Mouse (Mus musculus) CH12.LX (cell line): ENCODE measurements around the gene Cfap61. TPM values are rescaled to one million over a fixed set of nuclear protein-coding genes. Genes with fewer than 3 reads are reported as not detected.

ENCODE experiments used
- DNase-seq: peaks from one replicate; pipeline ENCODE4 v3.0.0-alpha.2; 2013; ENCODE audit errors: extremely low read depth
- H3K27ac ChIP-seq: 2 replicates; pipeline ENCODE4 v1.5.1; 2012; ENCODE audit warnings: low read depth, mild to moderate bottlenecking, control low read depth, moderate library complexity; ENCODE audit not compliant: insufficient read depth
- H3K27me3 ChIP-seq: replicated peaks from 2 replicates; pipeline ENCODE3; 2012; ENCODE audit warnings: inconsistent platforms
- H3K36me3 ChIP-seq, 2 experiments: replicated peaks in 1 of 2; 2 replicates each; pipeline versions ENCODE3 to v1.6.1; 2012; ENCODE audit warnings: inconsistent platforms in 1 of 2, low read length in 1 of 2, mild to moderate bottlenecking in 1 of 2, mixed read lengths in 1 of 2, moderate library complexity in 1 of 2; ENCODE audit not compliant: control insufficient read depth in 1 of 2, insufficient read depth in 1 of 2
- H3K4me1 ChIP-seq, 2 experiments: 2 replicates each; pipeline ENCODE4 v1.6.1; 2012; ENCODE audit warnings: inconsistent platforms in 1 of 2, moderate library complexity in 1 of 2; ENCODE audit not compliant: insufficient read depth in 2 of 2, control insufficient read depth in 1 of 2
- H3K4me2 ChIP-seq: 2 replicates; pipeline ENCODE4 v1.6.1; 2012; ENCODE audit warnings: low read depth, mild to moderate bottlenecking, control low read depth; ENCODE audit not compliant: poor library complexity, insufficient read depth, severe bottlenecking
- H3K4me3 ChIP-seq, 3 experiments: fragments of 150-350 bp in 1 of 3; sonication (generic) in 1 of 3; replicated peaks in 1 of 3; 2 replicates each; pipeline versions ENCODE3 to v1.5.1; 2011 to 2012; ENCODE audit warnings: low read depth in 2 of 3, low read length in 2 of 3, mild to moderate bottlenecking in 2 of 3, moderate library complexity in 2 of 3, control low read depth in 1 of 3, improper control_type of control experiment in 1 of 3, inconsistent platforms in 1 of 3, mixed read lengths in 1 of 3; ENCODE audit not compliant: poor library complexity in 1 of 3
- H3K79me2 ChIP-seq: replicated peaks from 2 replicates; pipeline ENCODE4 v1.6.1; 2012; ENCODE audit warnings: mild to moderate bottlenecking, moderate library complexity; ENCODE audit not compliant: control insufficient read depth, poor library complexity, insufficient read depth, severe bottlenecking; ENCODE audit errors: extremely low read depth
- H3K9ac ChIP-seq: 2 replicates; pipeline ENCODE4 v1.6.1; 2012; ENCODE audit warnings: low read depth, mild to moderate bottlenecking, control low read depth, moderate library complexity; ENCODE audit not compliant: insufficient read depth
- H3K9me3 ChIP-seq: replicated peaks from 2 replicates; pipeline ENCODE3; 2012; ENCODE audit warnings: low read length, inconsistent platforms, mixed read lengths
- ELF1 ChIP-seq: IDR thresholded peaks from 2 replicates; pipeline ENCODE4 v1.6.1; 2014; ENCODE audit warnings: low read depth, mild to moderate bottlenecking, inconsistent platforms, low read length, improper control_type of control experiment
- EP300 ChIP-seq: IDR thresholded peaks from 2 replicates; pipeline ENCODE4 v1.6.1; 2011; ENCODE audit warnings: low read length, improper control_type of control experiment
- ETS1 ChIP-seq: conservative IDR thresholded peaks from 2 replicates; pipeline ENCODE4 v1.6.1; 2012; ENCODE audit warnings: low read depth, mild to moderate bottlenecking, inconsistent platforms, low read length, improper control_type of control experiment, moderate library complexity
- IRF4 ChIP-seq: IDR thresholded peaks from 2 replicates; pipeline ENCODE4 v1.6.1; 2014; ENCODE audit warnings: low read depth, mild to moderate bottlenecking, inconsistent platforms, low read length, improper control_type of control experiment
- JUN ChIP-seq: IDR thresholded peaks from 2 replicates; pipeline ENCODE4 v1.6.1; 2011; ENCODE audit warnings: low read depth, mild to moderate bottlenecking, low read length, improper control_type of control experiment, moderate library complexity; ENCODE audit not compliant: insufficient read depth
- JUND ChIP-seq: conservative IDR thresholded peaks from 2 replicates; pipeline ENCODE4 v1.6.1; 2011; ENCODE audit warnings: low read depth, low read length, improper control_type of control experiment
- MAFK ChIP-seq: IDR thresholded peaks from 2 replicates; pipeline ENCODE4 v1.6.1; 2011; ENCODE audit warnings: low read length, improper control_type of control experiment; ENCODE audit not compliant: insufficient replicate concordance
- MAX ChIP-seq: IDR thresholded peaks from 2 replicates; pipeline ENCODE4 v1.6.1; 2011; ENCODE audit warnings: low read length, improper control_type of control experiment
- MAZ ChIP-seq: IDR thresholded peaks from 2 replicates; pipeline ENCODE4 v1.6.1; 2012; ENCODE audit warnings: low read depth, mild to moderate bottlenecking, inconsistent platforms, low read length, improper control_type of control experiment, moderate library complexity
- MEF2A ChIP-seq: IDR thresholded peaks from 2 replicates; pipeline ENCODE4 v1.6.1; 2014; ENCODE audit warnings: low read depth, mild to moderate bottlenecking, inconsistent platforms, low read length, improper control_type of control experiment, borderline replicate concordance
- MXI1 ChIP-seq: IDR thresholded peaks from 2 replicates; pipeline ENCODE4 v1.6.1; 2011; ENCODE audit warnings: mild to moderate bottlenecking, low read depth, low read length, improper control_type of control experiment
- MYC ChIP-seq: IDR thresholded peaks from 2 replicates; pipeline ENCODE4 v1.6.1; 2011; ENCODE audit warnings: low read depth, mild to moderate bottlenecking, improper control_type of control experiment, low read length
- NELFE ChIP-seq: IDR thresholded peaks from 2 replicates; pipeline ENCODE4 v1.6.1; 2011; ENCODE audit warnings: low read depth, low read length, improper control_type of control experiment
- NRF1 ChIP-seq: IDR thresholded peaks from 2 replicates; pipeline ENCODE4 v1.6.1; 2014; ENCODE audit warnings: low read depth, mild to moderate bottlenecking, inconsistent platforms, low read length, improper control_type of control experiment, moderate library complexity
- SIN3A ChIP-seq: IDR thresholded peaks from 2 replicates; pipeline ENCODE4 v1.6.1; 2012; ENCODE audit warnings: low read length, improper control_type of control experiment, inconsistent platforms
- UBTF ChIP-seq: IDR thresholded peaks from 2 replicates; pipeline ENCODE4 v1.6.1; 2012; ENCODE audit warnings: low read depth, mild to moderate bottlenecking, inconsistent platforms, low read length, improper control_type of control experiment, moderate library complexity
- USF2 ChIP-seq: conservative IDR thresholded peaks from 2 replicates; pipeline ENCODE4 v1.6.1; 2011; ENCODE audit warnings: low read depth, low read length, improper control_type of control experiment
- ZC3H11A ChIP-seq: IDR thresholded peaks from 2 replicates; pipeline ENCODE4 v1.6.1; 2012; ENCODE audit warnings: low read depth, mild to moderate bottlenecking, inconsistent platforms, low read length, improper control_type of control experiment
- ZMIZ1 ChIP-seq: IDR thresholded peaks from 2 replicates; pipeline ENCODE4 v1.6.1; 2012; ENCODE audit warnings: low read depth, mild to moderate bottlenecking, inconsistent platforms, low read length, improper control_type of control experiment
- dilution Hi-C: fragments of 300-500 bp; cut with MboI; formaldehyde crosslinking; loops from 2 replicates; pipeline ENCODE4 v1.14.3; 2020; ENCODE audit warnings: low sequenced_read_pairs; ENCODE audit not compliant: extremely low pct_unique_long_range_greater_than_20kb, extremely low pct_ligation_motif_present
- in situ Hi-C: fragments of 300-500 bp; cut with MboI; formaldehyde crosslinking; loops from 3 replicates; pipeline ENCODE4 v1.14.3; 2019; ENCODE audit warnings: low sequenced_read_pairs, low pct_ligation_motif_present, low pct_unique_long_range_greater_than_20kb, mixed read lengths
- polyA plus RNA-seq: library from polyadenylated mRNA; unstranded; fragments of >175 nt; gene quantifications from 2 replicates; pipeline ENCODE4 v1.2.1, GENCODE M21; 2012; ENCODE audit warnings: low read depth; ENCODE audit not compliant: insufficient read length
- total RNA-seq, 2 experiments: library from RNA; depleted of rRNA; stranded (reverse); fragments of 300-350 nt in 1 of 2; fragments of >200 nt in 1 of 2; gene quantifications; 2 replicates each; pipeline ENCODE4 v1.2.3; 2012 to 2014

Cfap61 gene
- total and polyA plus RNA-seq, 3 experiments, result 0.34 TPM; not detected in 2

DNA sequence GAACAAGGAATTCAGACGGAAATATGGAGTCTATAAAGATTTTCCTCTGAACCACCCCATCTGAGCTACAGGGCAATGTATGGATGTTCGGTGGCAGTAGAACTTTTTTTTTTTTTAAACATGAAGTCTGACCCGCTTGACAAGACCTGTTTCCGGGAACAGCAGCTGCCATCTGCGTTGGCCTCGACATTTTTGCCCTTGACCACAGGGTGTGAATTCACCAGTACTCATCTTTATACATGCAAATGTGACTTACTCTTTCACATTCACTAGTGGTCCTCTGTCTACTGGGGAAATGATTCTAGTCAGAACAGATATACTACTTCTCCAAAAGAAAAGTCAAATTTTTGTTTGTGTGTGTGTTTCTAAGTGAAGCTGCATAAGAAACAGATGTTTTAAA, 291.2 kb downstream of the Cfap61 start (continued):
- TF ChIP-seq JUND, result peak; percentile 68
- no peak; the same call in 1 of the 2 replicates for TF ChIP-seq JUN
- TF ChIP-seq MXI1, result peak; percentile 41
- TF ChIP-seq EP300, result peak; percentile 82
- no peak for TF ChIP-seq ZC3H11A
- TF ChIP-seq NELFE, result no peak
- TF ChIP-seq USF2, result no peak
- TF ChIP-seq MEF2A, result no peak; the same call in 1 of the 2 replicates
- TF ChIP-seq IRF4, result peak; percentile 80; the same call in 1 of the 2 replicates
- no peak for TF ChIP-seq MAZ
- TF ChIP-seq SIN3A, result peak; percentile 70; the same call in 1 of the 2 replicates
- 0 out of 2 replicates have a peak, but pooled peaks have one; percentile 19 for TF ChIP-seq NRF1
- TF ChIP-seq MAX, result peak; percentile 85
- TF ChIP-seq MAFK, result 0 out of 2 replicates have a peak, but pooled peaks have one; percentile 56
- TF ChIP-seq ETS1, result peak; percentile 66
- TF ChIP-seq MYC, result peak; percentile 72; the same call in 1 of the 2 replicates
- TF ChIP-seq ELF1, result peak; percentile 70
- TF ChIP-seq UBTF, result no peak

DNA sequence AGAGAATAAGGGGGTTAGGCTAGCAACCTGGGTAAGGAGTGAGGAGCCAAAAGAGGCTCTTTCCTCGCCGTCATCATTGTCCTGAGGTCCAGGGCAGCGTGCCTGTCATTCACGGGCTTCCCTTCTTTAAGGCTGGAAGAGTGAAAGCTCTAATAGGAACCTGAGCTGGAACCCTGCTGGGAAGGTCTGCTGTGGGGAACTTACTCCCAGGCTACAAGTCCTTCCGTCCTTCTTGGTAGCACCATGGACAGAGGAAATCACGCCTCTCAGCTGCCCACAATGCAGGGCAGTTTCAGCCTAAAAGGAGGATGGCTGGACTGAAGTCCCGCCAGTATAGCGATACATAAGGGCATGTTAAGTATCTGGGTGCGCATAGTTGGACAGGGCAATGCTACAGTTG, 291.9 kb downstream of the Cfap61 start:
- Histone ChIP-seq H3K4me2 (peak overlapping the region; percentile 87), H3K9me3 (peaks cover 21% of the 10 kb centered on the region), H3K4me3 (no peak overlapping the region), H3K36me3 (no peaks in the 10 kb centered on the region), H3K27me3 (no peaks in the 10 kb centered on the region), H3K27ac (peak overlapping the region; percentile 8; the same call in 1 of the 2 replicates), H3K4me1 (peaks cover 7 to 49% of the 10 kb centered on the region in 2 experiments), H3K79me2 (no peaks in the 10 kb centered on the region), H3K9ac (no peak overlapping the region)
- DNase-seq, result no peak
- in situ Hi-C loops (loop anchor here (25.0 kb wide), 1 partner anchor 264 kb away; no protein-coding TSS in a partner anchor), dilution Hi-C loops (no loop called here)
- TF ChIP-seq ZMIZ1 (no peak), MXI1 (peak; percentile 82), SIN3A (peak; percentile 31; the same call in 1 of the 2 replicates)
